Mouse (Mus musculus): ENCODE results near the gene Sec14l5. TPM values are rescaled to one million over a fixed set of nuclear protein-coding genes. Genes with fewer than 3 reads are reported as not detected.

Sec14l5 gene
- polyA plus RNA-seq, 1 experiment from 2014 or later: not detected

DNA sequence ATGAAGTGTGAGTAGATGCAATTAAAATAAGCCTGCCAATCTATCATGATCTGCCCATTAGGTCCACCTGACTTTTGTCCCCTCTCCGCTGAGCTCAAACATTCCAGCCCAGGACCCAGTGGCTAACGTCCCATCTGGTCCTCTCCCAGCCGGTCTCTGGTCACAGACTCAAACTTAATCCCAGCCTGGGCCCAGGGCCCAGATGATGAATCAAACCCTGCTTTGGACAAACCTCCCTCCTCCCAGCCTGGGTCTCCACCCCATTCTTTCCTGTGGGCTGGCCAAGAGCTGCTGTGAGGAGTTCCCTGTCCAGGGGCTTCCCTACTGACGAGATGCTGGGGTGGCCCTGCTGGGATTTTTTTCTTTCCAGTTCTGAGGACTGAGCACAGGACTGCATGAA, 7.2 kb upstream of the Sec14l5 start:
- no peak overlapping the region for H3K4me2 ChIP-seq
- H3K4me1 ChIP-seq (ENCODE audit: control insufficient read depth, insufficient read depth, low read length): peaks cover 12% of the 10 kb centered on the region
- ATAC-seq (replicated peaks; ENCODE audit: insufficient number of reproducible peaks, low FRiP score, low TSS enrichment): no peak
- peaks cover 4% of the 10 kb centered on the region for H3K27me3 ChIP-seq (ENCODE audit: control insufficient read depth, insufficient read depth, low read length)
- no peak overlapping the region for H3K4me3 ChIP-seq (ENCODE audit: low read depth, low read length)
- no peak overlapping the region for H3K9ac ChIP-seq (ENCODE audit: low read depth, low read length)
- no peaks in the 10 kb centered on the region for H3K36me3 ChIP-seq (ENCODE audit: control insufficient read depth, insufficient read depth, low read length)
- H3K9me3 ChIP-seq (replicated peaks; ENCODE audit: control insufficient read depth, low read length): no peaks in the 10 kb centered on the region
- H3K27ac ChIP-seq (ENCODE audit: low read depth, low read length): no peak overlapping the region
- 39% methylated on average over 4 of the region's 4 CpGs for WGBS (ENCODE audit: insufficient replicate concordance)

DNA sequence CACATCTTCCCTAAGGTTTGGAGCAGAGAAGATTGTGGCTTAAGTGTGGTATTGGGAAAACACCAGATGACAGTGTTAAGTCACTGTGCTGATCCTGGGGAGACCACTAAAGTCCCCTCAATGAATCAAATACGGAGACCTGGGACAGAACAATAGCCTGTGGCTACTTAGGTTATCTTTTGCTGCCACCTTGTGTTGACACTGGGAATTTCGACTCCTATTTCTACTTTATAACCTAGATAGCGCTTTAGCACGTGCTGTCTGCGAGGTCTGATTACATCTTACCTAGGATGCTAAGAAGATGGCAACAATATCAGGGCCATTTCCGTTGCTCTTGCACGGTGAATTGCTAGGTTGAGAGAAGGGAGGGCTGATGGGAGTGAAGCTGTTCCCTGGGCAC, 1.3 kb upstream of the Sec14l5 start:
- no peak overlapping the region for H3K4me3 ChIP-seq (ENCODE audit: low read depth, low read length)
- H3K27ac ChIP-seq (ENCODE audit: low read depth, low read length): no peak overlapping the region
- H3K9me3 ChIP-seq (replicated peaks; ENCODE audit: control insufficient read depth, low read length): no peaks in the 10 kb centered on the region
- peaks cover 16% of the 10 kb centered on the region for H3K27me3 ChIP-seq (ENCODE audit: control insufficient read depth, insufficient read depth, low read length)
- no peak for ATAC-seq (replicated peaks; ENCODE audit: insufficient number of reproducible peaks, low FRiP score, low TSS enrichment)
- H3K4me2 ChIP-seq: peak overlapping the region; percentile 22; the same call in 1 of the 2 replicates
- H3K36me3 ChIP-seq (ENCODE audit: control insufficient read depth, insufficient read depth, low read length): no peaks in the 10 kb centered on the region
- WGBS (ENCODE audit: insufficient replicate concordance): 1% methylated on average over 7 of the region's 7 CpGs
- H3K4me1 ChIP-seq (ENCODE audit: control insufficient read depth, insufficient read depth, low read length): peaks cover 4% of the 10 kb centered on the region; the same call in 1 of the 2 replicates
- no peak overlapping the region for H3K9ac ChIP-seq (ENCODE audit: low read depth, low read length)

DNA sequence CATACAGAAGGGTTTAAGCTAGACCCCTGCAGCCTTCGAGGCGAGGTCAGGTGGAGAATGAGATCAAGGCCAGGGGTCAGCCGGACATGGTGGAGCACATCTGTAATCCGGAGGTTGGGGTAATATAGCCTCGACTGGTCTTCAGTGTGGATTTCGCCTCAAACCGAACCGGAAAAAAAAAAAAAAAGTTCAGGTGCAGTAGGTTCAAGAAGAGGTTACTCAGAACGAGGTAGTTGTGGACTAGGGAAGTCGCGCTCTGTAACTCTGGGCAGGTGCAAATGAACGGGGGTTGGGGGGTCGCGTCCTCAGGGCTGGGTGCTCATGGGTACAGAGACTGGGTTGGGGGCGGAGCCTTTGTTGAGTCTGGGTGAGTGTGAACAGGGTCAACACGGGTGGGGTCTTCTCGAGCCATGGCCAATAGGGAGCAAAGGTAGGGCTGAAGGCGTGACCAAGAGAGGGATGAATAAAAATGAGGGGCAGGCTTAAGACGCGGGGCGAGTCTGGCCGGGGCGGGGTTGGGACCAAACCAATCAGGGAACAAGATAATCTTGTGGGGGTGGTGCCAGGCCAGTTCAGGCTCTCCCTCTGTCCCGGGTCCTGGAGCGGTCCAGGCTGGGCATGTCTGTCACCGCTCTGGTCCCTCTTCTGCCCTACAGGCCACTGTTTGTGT, 407 bp upstream of the Sec14l5 start:
- H3K27me3 ChIP-seq (ENCODE audit: control insufficient read depth, insufficient read depth, low read length): peaks cover 19% of the 10 kb centered on the region
- H3K36me3 ChIP-seq (ENCODE audit: control insufficient read depth, insufficient read depth, low read length): no peaks in the 10 kb centered on the region
- no peaks in the 10 kb centered on the region for H3K9me3 ChIP-seq (replicated peaks; ENCODE audit: control insufficient read depth, low read length)
- peak overlapping the region; percentile 68 for H3K4me2 ChIP-seq
- H3K4me1 ChIP-seq (ENCODE audit: control insufficient read depth, insufficient read depth, low read length): peaks cover 4% of the 10 kb centered on the region; the same call in 1 of the 2 replicates
- peak overlapping the region; percentile 27 for H3K4me3 ChIP-seq (ENCODE audit: low read depth, low read length)
- peak; percentile 83 for ATAC-seq (replicated peaks; ENCODE audit: insufficient number of reproducible peaks, low FRiP score, low TSS enrichment)
- WGBS (ENCODE audit: insufficient replicate concordance): 3% methylated on average over 26 of the region's 26 CpGs
- no peak overlapping the region for H3K9ac ChIP-seq (ENCODE audit: low read depth, low read length)
- no peak overlapping the region for H3K27ac ChIP-seq (ENCODE audit: low read depth, low read length)

DNA sequence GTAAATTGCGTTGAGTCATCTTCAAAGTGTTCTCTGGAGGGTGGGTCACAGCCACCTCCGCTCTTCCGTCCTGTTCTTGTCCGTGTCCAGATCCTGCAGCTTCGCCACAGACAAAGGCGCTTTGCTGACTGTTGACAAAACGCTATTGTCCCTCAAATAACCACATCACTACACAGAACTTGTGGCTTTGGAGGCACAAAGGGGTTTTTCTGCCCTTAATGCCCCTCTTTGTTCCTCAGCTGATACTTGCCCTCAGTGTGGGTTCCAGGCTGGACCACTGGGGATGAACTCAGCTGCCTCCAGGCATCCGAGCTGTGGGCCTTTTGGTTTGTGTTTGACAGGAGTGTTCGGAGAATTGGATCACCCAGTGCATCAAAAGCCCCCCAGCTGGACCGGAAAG, 3.6 kb downstream of the Sec14l5 start:
- Histone ChIP-seq H3K27me3 (ENCODE audit: control insufficient read depth, insufficient read depth, low read length) (peaks cover 19% of the 10 kb centered on the region), H3K4me1 (ENCODE audit: control insufficient read depth, insufficient read depth, low read length) (peaks cover 4% of the 10 kb centered on the region; the same call in 1 of the 2 replicates), H3K9ac (ENCODE audit: low read depth, low read length) (no peak overlapping the region), H3K4me3 (ENCODE audit: low read depth, low read length) (no peak overlapping the region), H3K9me3 (replicated peaks; ENCODE audit: control insufficient read depth, low read length) (no peaks in the 10 kb centered on the region), H3K4me2 (no peak overlapping the region), H3K27ac (ENCODE audit: low read depth, low read length) (no peak overlapping the region), H3K36me3 (ENCODE audit: control insufficient read depth, insufficient read depth, low read length) (no peaks in the 10 kb centered on the region)
- 76% methylated on average over 10 of the region's 10 CpGs for WGBS (ENCODE audit: insufficient replicate concordance)
- no peak for ATAC-seq (replicated peaks; ENCODE audit: insufficient number of reproducible peaks, low FRiP score, low TSS enrichment)

DNA sequence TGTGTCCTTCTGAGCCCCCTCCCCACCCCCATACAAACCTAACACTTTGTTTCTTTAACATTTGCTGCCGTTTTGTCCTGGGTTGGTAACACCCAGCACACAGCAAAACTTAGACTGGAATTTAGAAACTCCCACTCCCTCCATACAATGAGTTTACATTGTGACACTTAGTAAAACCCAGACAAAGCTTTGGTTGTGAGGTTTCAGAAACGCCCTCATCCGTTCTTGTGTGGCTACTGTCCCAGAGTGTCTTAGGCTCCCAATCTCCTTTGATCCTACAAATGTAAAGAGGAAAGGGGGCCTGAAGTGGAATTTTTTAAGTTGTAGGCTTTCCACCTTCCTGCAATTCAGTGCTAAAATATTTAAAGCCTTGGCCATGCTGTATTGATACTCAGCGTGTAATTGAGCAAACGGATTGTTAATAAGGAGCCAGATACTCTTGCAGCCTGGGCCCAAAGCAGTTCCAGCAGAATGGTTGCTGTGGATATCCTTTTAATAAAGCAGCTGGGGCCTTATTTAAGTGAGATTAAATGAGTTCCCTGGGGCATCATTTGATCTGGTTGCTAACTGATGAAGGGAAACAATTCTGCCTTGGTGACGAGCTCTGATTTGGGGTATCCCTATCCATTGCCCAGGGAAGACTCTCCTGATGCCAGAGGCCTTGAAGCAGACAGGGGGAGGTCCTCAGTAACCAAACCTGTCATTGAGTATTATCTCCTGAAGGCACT, 6.6 kb downstream of the Sec14l5 start:
- WGBS (ENCODE audit: insufficient replicate concordance): 59% methylated on average over 6 of the region's 6 CpGs

DNA sequence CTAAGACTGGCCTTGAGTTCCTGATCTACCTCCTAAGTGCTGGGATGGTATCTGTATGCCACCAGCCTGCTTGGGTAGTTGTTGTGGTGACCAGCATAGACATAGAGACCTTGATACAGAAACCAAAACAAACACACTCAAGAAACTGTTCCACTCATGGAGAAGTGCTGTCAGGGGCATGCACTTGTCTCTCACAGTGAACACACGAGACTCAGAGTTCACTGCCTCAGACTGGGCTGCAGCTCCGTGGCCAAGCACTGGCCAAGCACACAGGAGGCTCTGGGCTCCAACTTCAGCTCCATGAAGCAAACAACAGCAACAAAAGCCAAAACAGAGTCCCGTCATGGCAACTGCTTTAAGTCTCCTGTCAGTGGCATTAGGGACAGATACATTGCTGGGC, 8.1 kb downstream of the Sec14l5 start:
- H3K4me3 ChIP-seq (ENCODE audit: low read depth, low read length): no peak overlapping the region
- H3K9me3 ChIP-seq (replicated peaks; ENCODE audit: control insufficient read depth, low read length): no peaks in the 10 kb centered on the region
- no peak for ATAC-seq (replicated peaks; ENCODE audit: insufficient number of reproducible peaks, low FRiP score, low TSS enrichment)
- no peaks in the 10 kb centered on the region for H3K36me3 ChIP-seq (ENCODE audit: control insufficient read depth, insufficient read depth, low read length)
- no peak overlapping the region for H3K27ac ChIP-seq (ENCODE audit: low read depth, low read length)
- H3K4me1 ChIP-seq (ENCODE audit: control insufficient read depth, insufficient read depth, low read length): no peaks in the 10 kb centered on the region
- no peak overlapping the region for H3K4me2 ChIP-seq
- no peak overlapping the region for H3K9ac ChIP-seq (ENCODE audit: low read depth, low read length)
- WGBS (ENCODE audit: insufficient replicate concordance): 57% methylated on average over 3 of the region's 3 CpGs
- H3K27me3 ChIP-seq (ENCODE audit: control insufficient read depth, insufficient read depth, low read length): peaks cover 3% of the 10 kb centered on the region; the same call in 1 of the 2 replicates

More for the DNA sequence above, 6.6 kb downstream of the Sec14l5 start:
- Histone ChIP-seq H3K27ac (ENCODE audit: low read depth, low read length) (no peak overlapping the region), H3K36me3 (ENCODE audit: control insufficient read depth, insufficient read depth, low read length) (no peaks in the 10 kb centered on the region), H3K4me2 (no peak overlapping the region), H3K27me3 (ENCODE audit: control insufficient read depth, insufficient read depth, low read length) (peaks cover 9% of the 10 kb centered on the region; the same call in 1 of the 2 replicates), H3K4me1 (ENCODE audit: control insufficient read depth, insufficient read depth, low read length) (no peaks in the 10 kb centered on the region), H3K4me3 (ENCODE audit: low read depth, low read length) (no peak overlapping the region), H3K9me3 (replicated peaks; ENCODE audit: control insufficient read depth, low read length) (no peaks in the 10 kb centered on the region), H3K9ac (ENCODE audit: low read depth, low read length) (no peak overlapping the region)
- no peak for ATAC-seq (replicated peaks; ENCODE audit: insufficient number of reproducible peaks, low FRiP score, low TSS enrichment)

DNA sequence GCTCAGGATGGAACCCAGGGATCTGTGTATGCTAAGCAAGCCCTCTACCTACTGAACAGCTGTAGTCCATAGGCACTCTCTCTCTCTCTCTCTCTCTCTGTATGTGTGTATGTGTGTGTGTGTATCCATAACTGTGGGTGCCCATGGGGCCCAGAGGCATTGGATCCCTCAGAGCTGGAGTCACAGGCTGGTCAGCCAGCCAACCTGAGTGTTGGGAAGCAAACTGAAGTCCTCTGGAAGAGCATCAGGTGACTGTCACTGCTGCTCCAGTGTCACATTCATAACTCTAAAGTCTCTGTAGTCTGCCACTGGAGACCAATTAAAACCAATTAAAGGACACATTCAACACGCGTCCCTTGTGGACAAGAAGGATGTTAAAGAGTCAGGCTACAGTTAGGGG, 9.6 kb downstream of the Sec14l5 start:
- no peak for ATAC-seq (replicated peaks; ENCODE audit: insufficient number of reproducible peaks, low FRiP score, low TSS enrichment)
- Histone ChIP-seq H3K36me3 (ENCODE audit: control insufficient read depth, insufficient read depth, low read length) (no peaks in the 10 kb centered on the region), H3K4me1 (ENCODE audit: control insufficient read depth, insufficient read depth, low read length) (no peaks in the 10 kb centered on the region), H3K4me3 (ENCODE audit: low read depth, low read length) (no peak overlapping the region), H3K27me3 (ENCODE audit: control insufficient read depth, insufficient read depth, low read length) (no peaks in the 10 kb centered on the region), H3K9me3 (replicated peaks; ENCODE audit: control insufficient read depth, low read length) (no peaks in the 10 kb centered on the region), H3K9ac (ENCODE audit: low read depth, low read length) (no peak overlapping the region), H3K27ac (ENCODE audit: low read depth, low read length) (no peak overlapping the region), H3K4me2 (no peak overlapping the region)
- 69% methylated on average over 2 of the region's 2 CpGs for WGBS (ENCODE audit: insufficient replicate concordance)

DNA sequence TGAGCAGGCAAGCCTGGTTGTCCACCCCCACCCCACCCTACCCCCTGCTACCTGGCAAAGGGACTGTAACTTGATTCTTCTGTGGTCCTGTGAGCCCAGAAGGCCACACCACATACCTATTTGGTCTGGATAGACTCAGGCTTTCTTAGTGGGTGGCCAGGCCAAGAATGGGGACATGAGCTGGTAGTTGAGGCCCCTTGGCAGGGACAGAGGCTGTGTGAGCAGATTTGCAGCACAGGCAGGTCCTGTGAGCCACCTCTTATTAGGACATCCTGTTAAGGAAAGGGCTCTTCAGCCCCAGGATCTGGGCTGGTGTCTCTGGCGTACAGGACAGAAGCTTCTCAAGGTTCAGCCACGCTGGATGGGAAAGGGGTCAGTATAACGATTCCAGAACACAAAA, 10.2 kb downstream of the Sec14l5 start:
- Histone ChIP-seq H3K4me1 (ENCODE audit: control insufficient read depth, insufficient read depth, low read length) (no peaks in the 10 kb centered on the region), H3K9ac (ENCODE audit: low read depth, low read length) (no peak overlapping the region), H3K36me3 (ENCODE audit: control insufficient read depth, insufficient read depth, low read length) (no peaks in the 10 kb centered on the region), H3K27ac (ENCODE audit: low read depth, low read length) (no peak overlapping the region), H3K9me3 (replicated peaks; ENCODE audit: control insufficient read depth, low read length) (no peaks in the 10 kb centered on the region), H3K4me3 (ENCODE audit: low read depth, low read length) (no peak overlapping the region), H3K4me2 (no peak overlapping the region), H3K27me3 (ENCODE audit: control insufficient read depth, insufficient read depth, low read length) (0 out of 2 replicates have a peak, but pooled peaks cover 2% of the 10 kb centered on the region)
- ATAC-seq (replicated peaks; ENCODE audit: insufficient number of reproducible peaks, low FRiP score, low TSS enrichment): no peak
- 73% methylated on average over 3 of the region's 3 CpGs for WGBS (ENCODE audit: insufficient replicate concordance)
